Mouse (Mus musculus) fat pad, adult 2 months (tissue): Measurements from ENCODE around the gene Cdca3.
"Not testable (repeated sequence)": the region's sequence is repeated elsewhere in the genome, so short reads cannot be mapped to it uniquely, and the experiment has no call there.

Source experiments
- DNase-seq: peaks from one replicate; pipeline ENCODE4 v3.0.0-alpha.2; 2011; ENCODE audit warnings: low read depth, low spot score; ENCODE audit errors: extremely low read depth

Gene Cdca3

DNA sequence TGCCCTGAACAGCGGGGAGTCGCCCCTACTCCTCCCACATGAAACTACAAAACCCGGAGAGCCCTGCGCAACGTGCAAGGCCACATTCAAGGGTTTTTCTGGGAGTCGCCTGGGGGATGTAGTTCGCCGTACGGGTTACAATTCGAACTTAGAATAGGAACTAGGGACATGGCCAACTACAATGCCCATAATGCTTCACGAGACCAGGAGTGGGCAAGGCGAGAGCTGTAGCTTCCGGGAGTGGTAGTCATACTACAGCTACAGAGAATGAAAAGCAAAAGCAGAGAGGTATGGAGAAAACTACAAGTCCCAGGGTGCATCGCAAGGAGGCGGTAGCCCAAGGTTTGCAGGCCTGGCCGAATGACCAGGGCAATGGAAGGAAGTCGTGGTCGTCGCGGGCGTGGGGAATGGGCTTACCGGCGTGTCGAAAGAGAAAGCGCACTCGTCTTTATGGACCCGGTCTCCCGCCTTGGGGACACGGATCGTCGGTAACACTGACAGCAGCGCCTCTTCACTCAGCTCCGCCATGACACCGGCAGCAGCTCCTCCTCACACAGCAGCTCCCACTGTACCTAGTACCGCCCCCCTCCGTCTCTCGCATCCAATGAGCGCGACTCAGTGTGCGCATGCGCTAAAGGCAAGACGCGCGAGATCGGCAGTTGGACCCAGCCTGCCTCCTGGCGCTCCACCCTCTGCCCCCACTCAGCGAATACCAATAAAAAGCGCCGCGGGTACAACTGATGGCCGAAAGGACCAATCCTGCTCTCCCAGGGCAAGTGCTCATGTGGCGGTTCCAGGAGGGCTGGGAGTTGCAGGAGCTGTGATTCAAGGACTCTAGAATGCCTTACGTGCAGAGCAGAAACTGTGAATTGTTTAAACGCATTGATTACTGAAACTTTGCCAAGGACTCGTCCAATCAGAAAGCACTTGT, at the start of gene Cdca3, which contains the start of gene Usp5:
Gene Cdca3, plus strand, starts transcription at position 680 of the 931 bp plus-strand sequence.
Gene Usp5, minus strand, starts transcription at position 617 of the 931 bp plus-strand sequence.
- DNase-seq, result peak; percentile 99

DNA sequence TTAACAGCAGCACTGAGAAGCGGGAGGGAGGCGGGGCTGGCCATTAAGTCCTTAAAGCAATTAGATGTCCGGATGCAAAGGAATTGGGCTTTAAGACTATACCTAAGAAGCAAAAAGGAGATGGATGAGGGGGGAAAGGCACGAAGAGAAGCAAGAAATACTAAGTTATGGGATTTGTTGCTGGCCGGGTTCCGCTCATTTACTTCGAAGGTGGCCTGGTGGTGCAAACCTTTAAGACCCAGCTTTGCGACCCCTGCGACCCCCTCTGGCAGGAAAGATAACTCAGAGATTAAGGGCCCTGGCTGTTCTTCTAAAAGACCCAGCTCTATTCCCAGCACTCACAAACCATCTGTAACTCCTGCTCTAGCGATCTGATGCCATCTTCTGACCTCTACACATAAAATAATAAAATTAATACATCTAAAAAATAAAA, 49.3 kb upstream of the Cdca3 start:
- no peak for DNase-seq

DNA sequence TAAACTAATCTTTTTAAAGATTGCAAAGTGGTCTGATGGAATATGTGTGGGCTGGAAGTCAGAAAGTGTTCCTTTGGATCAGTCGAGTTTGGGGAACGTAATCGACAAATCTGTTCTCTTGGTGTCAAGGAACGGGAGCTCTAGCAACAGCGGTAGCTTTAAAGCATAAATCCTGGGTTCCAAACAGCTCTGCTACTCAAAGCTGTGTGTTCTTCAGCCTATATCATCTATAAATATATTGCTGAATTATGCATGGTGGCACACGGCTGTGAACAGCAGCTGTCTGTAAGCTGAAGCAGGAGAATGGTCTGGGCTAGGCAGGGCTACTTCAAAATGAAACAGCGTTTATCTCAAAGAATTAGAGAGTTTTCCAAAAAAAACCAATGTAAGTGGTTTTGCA, 48.4 kb upstream of the Cdca3 start:
- DNase-seq, result no peak

DNA sequence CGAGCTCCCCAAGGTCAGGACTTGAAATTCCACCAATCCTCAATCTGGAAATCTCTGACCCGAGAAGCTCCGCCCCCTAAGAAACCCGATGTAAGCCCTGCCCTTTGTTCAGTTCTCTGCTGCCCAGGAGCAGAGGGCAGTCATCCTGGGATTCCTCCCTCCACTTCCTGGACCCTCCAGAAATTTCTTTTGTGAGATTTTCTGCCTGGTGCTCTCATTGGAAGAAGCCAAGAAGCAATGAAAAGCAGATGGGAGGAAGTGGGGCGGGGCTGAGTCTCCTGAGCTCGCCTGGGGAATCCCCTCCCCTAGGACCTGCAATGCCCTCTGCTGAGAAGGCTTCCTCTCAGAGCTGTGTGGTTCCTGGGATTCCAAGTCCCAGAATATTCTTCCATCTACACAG, 46.9 kb upstream of the Cdca3 start:
- DNase-seq, result no peak

DNA sequence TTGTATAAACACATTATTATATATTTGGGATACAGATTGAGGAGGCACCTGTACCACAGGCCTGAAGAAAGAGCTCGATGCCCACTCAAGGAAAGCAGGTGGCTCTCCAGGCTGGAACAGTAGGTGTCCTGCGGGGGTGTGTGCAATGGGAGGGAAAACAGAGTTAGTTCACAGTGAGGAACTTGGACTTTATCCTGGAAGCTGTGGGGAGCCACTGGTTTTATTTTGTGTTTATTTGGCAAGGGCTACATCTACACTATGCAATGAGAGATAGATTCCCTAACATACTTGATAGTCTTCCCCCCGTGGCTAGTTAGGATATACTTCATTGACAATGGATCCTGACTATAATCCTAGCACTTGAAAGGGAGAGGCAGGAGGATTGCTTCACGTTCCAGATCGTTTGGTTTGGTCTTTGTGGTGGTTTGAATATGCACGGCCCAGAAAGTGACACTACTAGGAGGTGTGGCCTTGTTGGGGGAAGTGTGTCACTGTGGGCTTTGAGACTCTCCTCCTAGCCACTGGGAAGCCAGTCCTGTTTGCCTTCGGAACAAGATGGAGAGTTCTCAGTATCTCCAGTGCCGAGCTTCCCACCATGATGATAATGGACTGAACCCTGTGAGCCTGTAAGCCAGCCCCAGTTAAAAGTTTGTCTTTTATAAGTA, 42.5 kb upstream of the Cdca3 start:
- no peak for DNase-seq

DNA sequence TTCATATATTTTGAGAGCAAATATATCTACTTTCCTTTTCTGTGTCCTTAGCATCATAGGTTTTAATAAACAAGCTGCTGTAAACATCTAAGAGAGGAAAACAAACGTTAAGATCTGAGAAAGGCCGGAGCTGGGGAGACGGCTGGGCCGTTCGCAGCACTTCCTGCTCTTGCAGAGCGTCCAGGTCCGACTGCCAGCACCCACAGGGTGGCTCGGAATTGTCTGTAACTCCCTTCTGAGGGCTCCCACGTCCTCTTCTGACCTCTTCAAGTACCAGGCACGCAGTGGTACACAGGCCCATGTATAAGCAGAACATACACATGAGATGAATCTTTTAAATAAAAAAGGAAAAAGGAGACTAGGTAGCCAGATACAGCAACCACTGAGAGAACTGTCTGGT, 41.6 kb upstream of the Cdca3 start:
- DNase-seq, result no peak

DNA sequence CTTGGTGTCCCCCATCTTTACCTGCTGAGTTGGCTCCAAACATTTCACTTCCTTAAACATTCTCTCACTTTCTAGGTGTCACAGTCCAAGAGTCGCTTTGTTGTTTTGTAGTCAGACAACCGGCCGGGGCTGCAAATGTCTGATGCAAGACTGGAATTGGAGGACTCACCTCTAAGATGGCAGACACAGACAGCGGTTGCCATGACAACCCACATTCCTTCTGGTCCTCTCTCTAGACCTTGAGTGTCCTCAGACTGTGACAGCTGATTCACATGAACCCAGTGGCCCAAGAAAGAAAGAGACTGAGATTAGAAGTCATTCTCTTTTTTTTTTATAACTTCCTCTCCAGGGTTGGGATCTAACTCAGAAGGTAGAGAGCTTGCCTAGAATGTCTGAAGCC, 39.8 kb upstream of the Cdca3 start:
- no peak for DNase-seq

DNA sequence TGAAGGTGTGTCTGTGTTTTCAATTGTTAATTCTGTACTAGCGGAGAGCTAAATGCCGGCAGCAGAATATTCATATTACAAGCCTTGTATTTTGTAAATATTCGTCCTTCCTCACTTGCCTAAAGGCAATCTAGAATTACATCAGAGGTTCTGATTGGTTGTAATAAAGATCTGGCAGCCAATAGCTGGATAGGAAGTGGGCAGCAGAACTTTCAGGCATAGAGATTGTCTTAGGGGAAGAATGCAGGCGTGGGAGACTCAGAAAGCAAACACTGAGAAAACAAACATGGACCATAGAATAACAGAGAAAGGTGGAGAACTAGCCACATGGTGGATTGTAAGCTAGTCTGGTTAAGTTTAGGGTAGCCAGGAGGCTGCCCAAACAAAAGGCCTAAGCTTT, 39.2 kb upstream of the Cdca3 start:
- DNase-seq, result no peak

DNA sequence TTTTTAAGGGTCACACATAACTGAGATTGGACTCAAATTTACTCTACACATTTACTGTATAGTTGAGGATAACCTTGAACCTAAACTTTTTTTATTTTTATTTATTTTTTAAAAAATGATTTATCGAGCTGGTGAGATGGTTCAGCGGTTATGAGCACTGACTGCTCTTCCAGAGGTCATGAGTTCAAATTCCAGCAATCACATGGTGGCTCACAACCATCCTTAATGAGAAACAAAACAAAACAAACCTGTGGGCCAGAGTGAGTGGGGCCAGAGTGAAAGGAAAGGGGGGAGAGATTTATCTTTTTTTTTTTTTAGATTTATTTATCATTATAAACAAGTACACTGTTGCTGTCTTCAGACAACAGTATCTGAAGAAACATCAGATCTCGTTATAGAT, 37.4 kb upstream of the Cdca3 start:
- DNase-seq, result no peak

DNA sequence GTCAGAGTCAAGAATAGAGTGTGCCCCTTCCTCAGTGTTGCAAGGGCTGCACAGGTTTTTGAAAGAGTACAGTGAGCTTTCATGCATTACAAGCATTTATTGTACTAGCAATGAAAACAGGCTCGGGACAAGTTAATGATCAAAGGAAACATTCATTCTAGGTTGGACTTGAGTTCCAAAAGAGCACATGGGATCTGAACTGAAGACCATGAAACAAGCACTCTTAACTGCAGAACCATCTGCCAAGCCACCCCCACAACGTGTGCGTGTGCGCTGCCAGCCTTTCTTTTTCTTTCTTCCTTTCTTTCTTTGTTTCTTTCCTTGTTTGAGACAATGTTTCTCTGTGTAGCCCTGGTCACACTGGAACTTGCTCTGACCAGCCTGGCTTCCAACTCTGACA, 33.6 kb upstream of the Cdca3 start:
- no peak for DNase-seq

DNA sequence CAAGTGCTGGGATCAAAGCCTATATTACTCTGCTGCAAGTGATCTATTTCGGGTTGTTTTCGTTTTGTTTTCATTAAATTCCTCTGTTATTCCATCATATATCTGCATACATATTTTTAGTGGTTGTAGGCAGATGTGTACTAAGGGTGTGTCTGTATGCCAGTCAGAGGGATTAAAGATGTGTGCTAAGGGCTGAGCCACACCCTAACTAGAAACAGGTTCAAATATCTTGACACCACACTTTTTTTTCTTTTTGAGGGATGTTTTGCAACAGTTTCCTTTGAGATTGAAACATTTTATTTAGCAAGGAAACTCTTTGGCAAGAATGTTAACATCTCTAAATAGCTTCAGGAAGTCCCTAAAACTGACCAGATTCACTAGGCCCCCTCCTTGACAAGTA, 33.1 kb upstream of the Cdca3 start:
- DNase-seq, result no peak

DNA sequence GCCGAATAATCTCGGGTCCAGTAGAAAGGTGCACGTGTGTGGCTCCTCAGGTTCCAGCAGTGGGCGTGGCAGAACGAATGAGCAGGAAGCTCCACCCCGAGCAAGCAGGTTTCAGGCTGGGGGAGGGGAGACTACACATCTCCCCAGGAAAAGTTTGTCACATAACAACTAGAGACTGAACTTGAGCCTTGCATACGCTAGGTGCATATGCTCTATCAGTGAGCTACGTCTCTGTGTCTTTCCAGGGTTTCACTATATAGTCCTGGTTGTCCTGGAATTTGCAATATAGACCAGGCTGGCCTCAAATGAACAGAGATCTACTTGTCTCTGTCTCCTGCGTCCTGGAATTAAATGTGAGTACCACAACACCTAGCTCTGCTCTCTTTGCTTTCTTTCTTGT, 26.9 kb upstream of the Cdca3 start:
- DNase-seq, result not testable (repeated sequence)

DNA sequence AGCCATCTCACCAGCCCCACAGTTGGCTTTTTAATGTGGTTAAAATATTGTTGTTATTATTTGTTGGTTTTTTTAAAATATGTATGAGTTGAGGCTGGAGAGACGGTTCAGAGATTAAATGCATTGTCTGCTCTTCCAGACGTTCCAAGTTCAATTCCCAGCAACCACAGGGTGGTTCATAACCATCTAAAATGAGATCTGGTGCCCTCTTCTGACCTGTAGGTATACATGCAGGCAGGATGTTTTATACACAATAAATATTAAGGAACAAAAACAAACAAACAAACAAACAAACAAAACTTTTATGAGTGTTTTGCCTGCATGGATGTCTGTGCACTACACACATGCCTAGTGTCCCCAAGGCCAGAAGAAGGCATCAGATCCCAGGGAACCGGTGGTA, 26.3 kb upstream of the Cdca3 start:
- no peak for DNase-seq

DNA sequence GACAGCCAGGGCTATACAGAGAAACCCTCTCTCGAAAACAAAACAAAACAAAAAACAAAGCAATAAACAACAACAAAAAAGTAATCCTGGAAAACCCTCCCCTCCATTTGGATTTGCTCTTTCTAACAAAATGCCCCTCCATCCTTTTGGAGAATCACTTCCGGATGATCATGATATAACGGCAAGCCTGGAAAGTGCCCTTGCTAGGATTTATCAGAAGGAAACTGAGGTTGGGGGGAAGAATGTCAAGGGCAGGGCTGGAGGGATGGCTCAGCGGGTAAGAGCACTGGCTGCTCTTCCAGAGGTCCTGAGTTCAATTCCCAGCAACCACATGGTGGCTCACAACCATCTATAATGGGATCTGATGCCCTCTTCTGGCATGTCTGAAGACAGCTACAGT, 25.7 kb upstream of the Cdca3 start:
- DNase-seq, result not testable (repeated sequence)

DNA sequence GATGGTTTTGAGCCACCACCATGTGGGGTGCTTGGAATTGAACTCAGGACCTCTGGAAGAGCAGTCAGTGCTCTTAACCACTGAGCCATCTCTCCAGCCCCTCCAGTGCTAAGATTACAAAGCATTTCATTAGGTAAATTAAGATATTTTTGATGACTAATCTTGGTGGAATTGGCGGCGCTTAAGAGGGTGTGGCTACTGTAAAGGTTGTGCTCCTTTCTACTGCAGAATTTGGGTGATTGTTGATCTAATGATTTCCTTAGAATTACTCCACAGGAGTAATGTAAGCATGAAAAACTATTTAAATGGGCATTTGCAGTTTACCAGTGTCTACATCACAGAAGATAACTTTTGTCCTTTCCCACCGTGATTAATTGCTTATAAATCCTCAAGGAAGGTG, 25.0 kb upstream of the Cdca3 start:
- no peak for DNase-seq

DNA sequence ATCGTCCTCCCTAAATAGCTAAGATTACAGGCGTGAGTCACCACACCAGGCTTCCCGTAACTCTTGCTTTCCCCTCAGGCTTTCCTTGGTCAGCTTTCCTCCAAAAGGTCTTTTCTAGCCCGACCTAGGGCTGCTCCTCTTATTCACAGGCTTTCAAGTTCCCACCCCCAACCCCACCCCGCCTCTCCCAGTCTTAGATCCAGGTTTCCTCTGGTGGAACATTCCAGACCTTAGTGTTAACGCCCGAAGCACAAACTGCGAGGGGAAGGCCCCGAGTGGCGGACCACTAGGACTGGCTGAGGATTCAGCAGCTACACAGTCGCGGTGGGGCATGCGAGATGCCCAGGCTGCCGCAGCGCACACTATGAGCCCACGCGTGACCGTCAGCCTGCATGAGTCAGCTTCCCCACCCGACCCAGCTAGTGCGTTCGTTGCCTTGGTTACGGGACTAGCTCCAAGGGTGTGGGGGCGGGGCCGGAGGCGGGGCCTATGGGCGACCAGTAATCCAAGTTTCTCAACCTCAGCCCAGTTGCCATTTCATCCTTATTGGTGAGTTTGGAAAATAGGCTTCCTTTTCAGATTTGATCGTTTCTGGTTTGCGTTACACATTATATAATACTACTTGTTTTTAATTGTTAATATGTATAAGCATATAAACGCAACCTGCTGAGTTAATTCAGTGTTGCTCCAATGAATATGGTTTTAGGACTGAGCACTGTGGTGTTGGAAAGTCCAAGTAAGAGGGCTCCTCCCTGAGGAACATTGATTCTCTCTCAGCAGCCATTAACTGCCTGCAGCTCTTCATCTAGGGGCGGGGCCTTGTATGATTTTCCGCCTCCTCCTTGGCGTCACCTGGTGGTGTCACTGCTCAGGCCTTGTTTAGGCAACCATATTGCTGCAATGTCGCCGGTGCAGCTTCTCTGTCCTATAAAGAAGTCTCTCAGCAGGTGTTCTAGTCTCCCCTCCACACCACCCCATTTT, 23.7 kb upstream of the Cdca3 start:
- peak; percentile 72 for DNase-seq

DNA sequence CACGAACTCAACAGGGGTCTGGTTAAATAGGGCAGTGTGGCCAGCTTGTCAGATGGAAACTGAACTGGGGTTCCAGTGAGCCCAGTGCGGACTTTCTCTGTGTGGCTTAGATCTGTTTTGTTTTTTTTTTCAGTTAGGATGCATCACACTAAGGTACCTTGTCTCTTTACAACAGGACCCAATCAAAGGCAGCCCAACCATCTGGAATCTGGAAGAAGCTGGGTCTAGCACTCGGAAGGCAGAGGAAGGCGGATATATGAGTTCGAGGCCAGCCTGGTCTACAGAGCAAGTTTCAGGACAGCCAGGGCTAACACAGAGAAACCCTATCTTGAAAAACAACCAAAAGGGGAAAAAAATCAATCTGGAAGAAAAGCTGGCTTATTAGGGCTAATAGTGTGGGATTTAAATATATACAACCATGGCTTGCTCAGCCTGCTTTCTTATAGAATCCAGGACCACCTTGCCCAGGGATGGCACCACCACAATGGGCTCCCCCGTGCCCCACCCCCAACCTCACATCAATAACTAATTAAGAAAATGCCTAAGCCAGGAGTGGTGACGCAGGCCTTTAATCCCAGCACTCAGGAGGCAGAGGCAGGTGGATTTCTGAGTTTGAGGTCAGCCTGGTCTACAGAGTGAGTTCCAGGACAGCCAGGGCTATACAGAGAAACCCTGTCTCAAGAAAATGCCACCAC, 22.8 kb upstream of the Cdca3 start:
- no peak for DNase-seq

DNA sequence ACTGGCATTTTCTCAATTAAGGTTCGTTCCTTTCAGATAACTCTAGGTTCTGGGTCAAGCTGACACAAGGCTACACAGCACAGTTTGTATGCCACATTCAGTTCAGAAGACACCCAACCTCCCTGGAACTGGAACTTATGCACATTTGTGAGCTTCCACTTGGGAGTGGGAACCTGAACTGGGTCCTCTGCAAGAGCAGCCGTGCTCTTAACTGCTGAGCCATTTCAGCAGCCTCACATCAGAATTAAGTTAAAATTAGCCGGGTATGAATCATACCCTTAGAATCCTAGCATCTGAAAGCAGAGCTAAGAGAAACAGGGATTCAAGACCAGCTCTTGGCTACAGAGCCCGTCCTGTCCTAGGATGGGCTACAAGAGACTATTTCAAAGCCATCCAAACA, 22.0 kb upstream of the Cdca3 start:
- DNase-seq, result no peak

DNA sequence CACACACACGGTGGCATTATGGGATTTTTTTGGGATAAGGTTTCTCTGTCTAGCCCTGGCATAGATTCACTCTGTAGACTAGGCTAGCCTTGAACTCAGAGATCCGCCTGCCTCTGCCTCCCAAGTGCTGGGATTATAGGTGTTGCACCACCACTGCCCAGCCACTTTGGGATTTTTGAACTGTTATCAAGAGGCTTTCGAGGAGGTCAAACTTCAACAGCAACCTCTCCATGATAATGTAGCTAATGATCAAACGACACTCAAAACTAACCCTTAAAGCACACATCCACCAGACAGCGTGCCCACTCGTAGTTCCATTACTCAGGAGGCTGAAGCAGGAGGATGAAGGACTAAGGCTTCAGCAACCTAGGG, 21.4 kb upstream of the Cdca3 start:
- no peak for DNase-seq

DNA sequence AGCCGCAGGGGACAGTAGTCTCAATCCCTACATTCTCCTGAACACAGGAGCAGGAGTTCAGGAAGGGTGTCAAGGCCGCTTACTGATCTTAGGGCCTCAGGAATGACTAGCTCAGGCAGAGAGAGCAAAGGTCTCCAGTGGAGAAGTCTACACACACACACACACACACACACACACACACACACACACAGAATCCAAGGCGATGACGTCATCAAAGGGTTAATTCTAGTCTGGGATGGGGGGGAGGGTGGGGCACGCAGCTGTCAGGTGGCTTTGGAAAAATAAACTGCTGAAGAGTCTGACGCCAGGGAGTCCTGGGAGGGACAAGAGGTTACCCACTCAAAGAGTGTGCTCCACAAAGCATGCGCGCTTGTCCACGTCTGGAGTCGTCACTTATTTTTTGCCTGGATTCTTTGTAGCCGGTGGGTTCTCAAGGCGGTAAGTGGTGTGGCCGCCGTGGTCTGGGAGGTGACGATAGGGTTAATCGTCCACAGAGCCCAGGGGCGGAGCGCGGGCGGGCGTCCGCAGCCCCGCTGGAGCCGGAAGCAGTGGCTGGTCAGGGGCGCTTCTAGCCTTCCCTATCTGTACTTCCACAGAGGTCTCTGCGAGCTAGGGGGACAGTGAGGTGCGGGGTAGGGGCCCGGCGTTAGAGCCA, 20.9 kb upstream of the Cdca3 start, which contains the start of gene Spsb2:
Gene Spsb2, plus strand, starts transcription at position 304 of the 655 bp plus-strand sequence.
- no peak for DNase-seq
